Mouse (Mus musculus): ENCODE data around the gene Rgs3. TPM values are rescaled to one million over a fixed set of nuclear protein-coding genes. Genes with fewer than 3 reads are reported as not detected.
A peak's percentile ranks its signal among the peaks of the same experiment; 100 is the strongest.

Rgs3 gene
- polyA plus RNA-seq, 1 experiment from 2014 or later, result 31.3 TPM

DNA sequence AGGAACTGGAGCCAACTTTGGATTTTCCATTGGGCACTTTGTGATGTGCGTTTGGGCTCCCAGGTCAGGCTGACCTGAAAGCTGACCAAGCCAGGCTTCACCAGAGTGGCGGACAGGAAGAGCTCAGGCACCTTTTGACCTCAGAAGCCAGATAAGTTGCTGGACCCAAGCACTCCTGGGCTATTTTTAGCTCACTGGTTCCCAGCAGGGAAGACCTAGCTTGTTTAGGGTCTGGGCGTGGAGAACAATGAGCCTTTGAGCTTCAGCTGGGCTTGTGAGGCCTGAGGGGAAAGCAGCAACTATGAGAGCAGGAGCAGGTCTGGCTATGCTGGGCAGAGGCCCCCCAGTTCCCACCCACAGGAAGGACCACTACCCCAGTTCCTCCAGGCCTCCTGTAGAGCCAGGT is 162.4 kb downstream of the Rgs3 start:
- DNase-seq (ENCODE audit: low spot score), result no peak
- H3K36me3 ChIP-seq (ENCODE audit: control insufficient read depth, insufficient read depth, low read length), result no peaks in the 10 kb centered on the region
- peak overlapping the region; percentile 11; the same call in 1 of the 2 replicates for H3K27ac ChIP-seq (ENCODE audit: low read depth, low read length)
- H3K4me2 ChIP-seq (replicated peaks; ENCODE audit: low read depth, low read length), result no peak overlapping the region
- H3K4me1 ChIP-seq (replicated peaks; ENCODE audit: control insufficient read depth, insufficient read depth, low read length), result no peaks in the 10 kb centered on the region
- no peak overlapping the region for H3K4me3 ChIP-seq (ENCODE audit: low read depth, low read length)
- WGBS, result 23% methylated on average over 3 of the region's 3 CpGs
- ATAC-seq (ENCODE audit: low FRiP score), result no peak
- H3K9me3 ChIP-seq (ENCODE audit: control insufficient read depth, low read length), result no peaks in the 10 kb centered on the region
- H3K27me3 ChIP-seq (ENCODE audit: control insufficient read depth, insufficient read depth, low read length), result no peaks in the 10 kb centered on the region
- no peak overlapping the region for H3K9ac ChIP-seq (ENCODE audit: low read depth, low read length)

DNA sequence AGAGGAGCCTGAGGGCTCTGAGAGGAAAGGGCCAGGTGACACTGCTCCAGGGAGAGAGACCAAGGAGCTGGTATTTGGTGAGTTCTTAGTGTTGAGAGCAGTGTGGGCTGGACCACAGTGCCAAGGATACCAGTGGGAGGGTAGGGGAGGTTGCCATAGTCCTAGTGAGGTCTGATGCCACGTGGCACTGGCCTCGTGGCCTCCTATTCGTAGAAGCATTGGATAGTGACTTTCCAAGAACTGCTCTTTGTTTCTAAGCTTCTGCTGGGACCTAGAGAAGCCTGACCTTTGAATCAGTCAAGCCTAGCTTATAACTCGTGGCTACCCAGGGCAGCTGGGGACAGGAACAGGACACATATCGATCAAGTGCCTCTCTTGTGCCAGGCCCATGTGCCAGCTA is 164.1 kb downstream of the Rgs3 start:
- Histone ChIP-seq H3K9me3 (ENCODE audit: control insufficient read depth, low read length) (no peaks in the 10 kb centered on the region), H3K4me2 (replicated peaks; ENCODE audit: low read depth, low read length) (no peak overlapping the region), H3K4me3 (ENCODE audit: low read depth, low read length) (no peak overlapping the region), H3K27me3 (ENCODE audit: control insufficient read depth, insufficient read depth, low read length) (no peaks in the 10 kb centered on the region), H3K9ac (ENCODE audit: low read depth, low read length) (no peak overlapping the region), H3K36me3 (ENCODE audit: control insufficient read depth, insufficient read depth, low read length) (no peaks in the 10 kb centered on the region), H3K4me1 (replicated peaks; ENCODE audit: control insufficient read depth, insufficient read depth, low read length) (no peaks in the 10 kb centered on the region), H3K27ac (ENCODE audit: low read depth, low read length) (no peak overlapping the region)
- ATAC-seq (ENCODE audit: low FRiP score) (no peak), DNase-seq (ENCODE audit: low spot score) (no peak)
- WGBS, result 87% methylated on average over 5 of the region's 5 CpGs

DNA sequence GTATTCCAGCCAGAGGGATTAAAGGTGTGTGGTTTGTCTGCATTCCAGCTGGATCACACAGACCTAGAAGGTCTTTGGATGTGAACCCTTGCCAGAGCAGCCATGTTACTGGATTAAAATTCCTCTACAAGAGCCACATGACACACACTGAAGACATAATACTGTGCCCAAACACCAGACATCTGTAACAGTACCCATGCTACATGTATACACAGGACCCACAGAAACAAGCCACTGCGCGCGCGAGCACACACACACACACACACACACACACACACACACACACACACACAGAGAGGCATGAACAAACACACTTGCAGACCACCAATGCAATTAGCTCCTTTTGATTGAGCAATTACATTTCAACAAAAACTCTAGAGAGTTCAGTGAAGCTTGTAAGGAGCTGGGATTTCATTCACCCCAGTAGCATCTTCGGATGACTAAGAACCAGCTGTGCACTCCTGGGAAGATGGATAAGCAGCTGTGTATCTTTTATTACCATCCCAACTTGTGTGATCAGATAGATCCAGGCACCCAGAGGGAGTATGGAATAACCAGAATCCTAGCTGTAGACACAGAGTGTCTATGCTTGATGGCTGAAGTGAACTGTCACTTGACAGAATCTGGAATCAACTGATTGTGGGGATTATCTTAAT is 166.8 kb downstream of the Rgs3 start:
- ATAC-seq (ENCODE audit: low FRiP score) (no peak), DNase-seq (ENCODE audit: low spot score) (no peak)
- no peaks in the 10 kb centered on the region for H3K9me3 ChIP-seq (ENCODE audit: control insufficient read depth, low read length)
- H3K4me2 ChIP-seq (replicated peaks; ENCODE audit: low read depth, low read length), result no peak overlapping the region
- H3K36me3 ChIP-seq (ENCODE audit: control insufficient read depth, insufficient read depth, low read length), result no peaks in the 10 kb centered on the region
- no peak overlapping the region for H3K9ac ChIP-seq (ENCODE audit: low read depth, low read length)
- no peak overlapping the region for H3K27ac ChIP-seq (ENCODE audit: low read depth, low read length)
- no peak overlapping the region for H3K4me3 ChIP-seq (ENCODE audit: low read depth, low read length)
- WGBS, result 94% methylated on average over 5 of the region's 5 CpGs
- H3K4me1 ChIP-seq (replicated peaks; ENCODE audit: control insufficient read depth, insufficient read depth, low read length), result no peaks in the 10 kb centered on the region
- no peaks in the 10 kb centered on the region for H3K27me3 ChIP-seq (ENCODE audit: control insufficient read depth, insufficient read depth, low read length)

DNA sequence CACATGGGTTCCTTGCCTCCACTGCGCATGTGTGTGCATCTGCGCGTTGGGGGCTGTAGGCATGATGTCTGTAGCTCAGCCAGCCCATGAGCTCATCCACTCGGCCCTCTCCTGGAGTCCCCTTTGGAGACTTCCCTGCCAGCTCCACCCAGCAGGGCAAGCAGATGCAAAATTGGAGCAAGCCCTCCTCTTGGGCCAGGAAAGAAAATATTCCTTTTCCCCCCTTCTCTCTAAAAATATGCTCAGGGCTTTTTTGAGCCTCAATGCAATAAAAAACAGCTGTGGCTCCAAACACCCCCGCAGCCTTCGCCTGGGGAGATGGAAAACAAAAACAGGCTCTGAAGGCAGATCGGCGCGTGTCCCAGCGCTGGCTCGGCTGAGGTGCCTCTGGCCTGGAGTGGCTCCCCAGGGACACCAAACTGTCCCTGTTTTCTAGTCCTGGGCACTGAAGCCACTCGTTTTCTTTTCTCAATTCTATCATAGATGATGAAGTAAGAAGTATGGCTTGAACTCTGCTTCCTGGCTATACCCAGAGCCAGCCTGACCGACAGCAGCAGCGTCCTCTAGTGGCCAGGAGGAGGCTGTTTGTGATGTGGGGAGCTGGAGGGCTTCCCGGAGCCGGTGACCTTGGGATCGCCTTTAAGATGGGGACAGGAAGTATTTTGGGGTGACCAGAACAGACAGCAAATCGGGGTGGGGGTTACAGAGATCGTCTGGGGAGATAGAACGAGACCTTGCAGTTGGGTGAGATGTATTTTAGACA is 168.1 kb downstream of the Rgs3 start:
- Histone ChIP-seq H3K27ac (ENCODE audit: low read depth, low read length) (no peak overlapping the region), H3K9ac (ENCODE audit: low read depth, low read length) (no peak overlapping the region), H3K4me1 (replicated peaks; ENCODE audit: control insufficient read depth, insufficient read depth, low read length) (no peaks in the 10 kb centered on the region), H3K4me2 (replicated peaks; ENCODE audit: low read depth, low read length) (no peak overlapping the region), H3K27me3 (ENCODE audit: control insufficient read depth, insufficient read depth, low read length) (no peaks in the 10 kb centered on the region), H3K9me3 (ENCODE audit: control insufficient read depth, low read length) (no peaks in the 10 kb centered on the region), H3K4me3 (ENCODE audit: low read depth, low read length) (no peak overlapping the region), H3K36me3 (ENCODE audit: control insufficient read depth, insufficient read depth, low read length) (no peaks in the 10 kb centered on the region)
- DNase-seq (ENCODE audit: low spot score) (no peak), ATAC-seq (ENCODE audit: low FRiP score) (no peak)
- 69% methylated on average over 20 of the region's 20 CpGs for WGBS

DNA sequence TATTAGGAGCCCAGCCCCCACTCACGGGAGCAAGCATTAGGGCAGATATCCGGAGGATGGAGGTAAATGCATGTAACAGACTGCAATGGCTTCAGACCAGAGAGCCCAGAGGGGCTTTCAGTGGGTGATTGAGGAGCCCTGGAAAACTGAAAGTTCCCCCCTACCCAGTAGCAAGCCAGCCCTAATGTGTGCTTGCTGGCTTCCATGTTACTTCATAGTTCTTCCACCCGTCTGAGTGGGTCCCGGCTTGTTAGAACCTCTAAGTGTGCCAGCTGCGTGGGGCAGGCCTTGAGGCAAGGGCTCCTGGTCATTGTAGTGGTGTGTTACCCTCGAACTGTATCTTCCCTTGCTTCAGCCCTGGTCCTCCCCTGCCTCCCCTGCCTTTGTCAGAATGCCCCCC is 168.8 kb downstream of the Rgs3 start:
- DNase-seq (ENCODE audit: low spot score), result no peak
- Histone ChIP-seq H3K4me2 (replicated peaks; ENCODE audit: low read depth, low read length) (no peak overlapping the region), H3K9ac (ENCODE audit: low read depth, low read length) (no peak overlapping the region), H3K36me3 (ENCODE audit: control insufficient read depth, insufficient read depth, low read length) (no peaks in the 10 kb centered on the region), H3K4me3 (ENCODE audit: low read depth, low read length) (no peak overlapping the region), H3K4me1 (replicated peaks; ENCODE audit: control insufficient read depth, insufficient read depth, low read length) (no peaks in the 10 kb centered on the region), H3K27ac (ENCODE audit: low read depth, low read length) (no peak overlapping the region), H3K9me3 (ENCODE audit: control insufficient read depth, low read length) (no peaks in the 10 kb centered on the region), H3K27me3 (ENCODE audit: control insufficient read depth, insufficient read depth, low read length) (no peaks in the 10 kb centered on the region)
- ATAC-seq (ENCODE audit: low FRiP score), result no peak
- 86% methylated on average over 6 of the region's 6 CpGs for WGBS

DNA sequence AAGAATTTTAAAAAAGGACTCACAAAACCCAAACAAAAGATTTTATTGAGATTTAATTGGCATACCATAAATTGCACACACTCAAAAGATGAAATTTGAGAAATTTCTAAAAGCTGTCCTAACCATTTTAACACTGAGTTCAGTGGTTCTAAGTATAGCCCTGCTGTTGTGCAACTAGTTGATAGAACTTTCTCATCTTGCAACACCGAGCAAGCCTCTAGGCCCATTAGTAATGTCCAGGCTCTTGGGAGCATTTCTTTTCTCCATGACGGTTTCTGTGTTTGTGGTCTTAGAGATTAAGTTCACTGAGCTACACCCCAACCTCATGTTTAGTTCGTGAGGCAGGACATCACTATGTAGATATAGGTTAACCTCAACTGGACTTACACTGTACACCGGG is 169.5 kb downstream of the Rgs3 start:
- WGBS, result 90% methylated on average over 4 of the region's 4 CpGs
- ATAC-seq (ENCODE audit: low FRiP score), result no peak
- H3K4me1 ChIP-seq (replicated peaks; ENCODE audit: control insufficient read depth, insufficient read depth, low read length), result no peaks in the 10 kb centered on the region

DNA sequence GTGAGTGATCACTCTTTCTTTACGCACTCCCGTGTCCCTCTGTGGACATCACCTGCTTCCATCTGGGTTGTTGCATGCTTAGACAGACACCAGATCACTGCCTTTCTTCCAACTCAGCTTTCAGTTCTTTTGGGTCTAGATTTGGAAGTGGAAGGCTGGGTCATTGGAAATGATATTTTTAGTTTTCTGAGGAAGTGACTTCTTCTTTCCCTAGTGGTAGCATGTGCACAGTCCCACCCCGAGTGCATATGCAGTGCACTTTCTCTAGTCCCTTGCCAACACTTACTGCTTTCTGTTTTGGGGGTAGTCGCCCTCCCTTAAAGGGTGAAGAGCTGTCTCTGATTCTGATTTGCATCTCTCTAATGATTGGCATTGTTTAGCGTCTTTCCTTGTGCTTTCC is 170.3 kb downstream of the Rgs3 start:
- no peak for DNase-seq (ENCODE audit: low spot score)
- Histone ChIP-seq H3K4me3 (ENCODE audit: low read depth, low read length) (no peak overlapping the region), H3K9me3 (ENCODE audit: control insufficient read depth, low read length) (no peaks in the 10 kb centered on the region), H3K27me3 (ENCODE audit: control insufficient read depth, insufficient read depth, low read length) (no peaks in the 10 kb centered on the region), H3K4me1 (replicated peaks; ENCODE audit: control insufficient read depth, insufficient read depth, low read length) (no peaks in the 10 kb centered on the region), H3K27ac (ENCODE audit: low read depth, low read length) (no peak overlapping the region), H3K9ac (ENCODE audit: low read depth, low read length) (no peak overlapping the region), H3K4me2 (replicated peaks; ENCODE audit: low read depth, low read length) (no peak overlapping the region), H3K36me3 (ENCODE audit: control insufficient read depth, insufficient read depth, low read length) (no peaks in the 10 kb centered on the region)
- 81% methylated on average over 5 of the region's 5 CpGs for WGBS
- ATAC-seq (ENCODE audit: low FRiP score), result no peak

More for the DNA sequence above, 169.5 kb downstream of the Rgs3 start:
- Histone ChIP-seq H3K4me3 (ENCODE audit: low read depth, low read length) (no peak overlapping the region), H3K36me3 (ENCODE audit: control insufficient read depth, insufficient read depth, low read length) (no peaks in the 10 kb centered on the region), H3K9me3 (ENCODE audit: control insufficient read depth, low read length) (no peaks in the 10 kb centered on the region), H3K9ac (ENCODE audit: low read depth, low read length) (no peak overlapping the region), H3K4me2 (replicated peaks; ENCODE audit: low read depth, low read length) (no peak overlapping the region), H3K27ac (ENCODE audit: low read depth, low read length) (no peak overlapping the region), H3K27me3 (ENCODE audit: control insufficient read depth, insufficient read depth, low read length) (no peaks in the 10 kb centered on the region)
- no peak for DNase-seq (ENCODE audit: low spot score)

DNA sequence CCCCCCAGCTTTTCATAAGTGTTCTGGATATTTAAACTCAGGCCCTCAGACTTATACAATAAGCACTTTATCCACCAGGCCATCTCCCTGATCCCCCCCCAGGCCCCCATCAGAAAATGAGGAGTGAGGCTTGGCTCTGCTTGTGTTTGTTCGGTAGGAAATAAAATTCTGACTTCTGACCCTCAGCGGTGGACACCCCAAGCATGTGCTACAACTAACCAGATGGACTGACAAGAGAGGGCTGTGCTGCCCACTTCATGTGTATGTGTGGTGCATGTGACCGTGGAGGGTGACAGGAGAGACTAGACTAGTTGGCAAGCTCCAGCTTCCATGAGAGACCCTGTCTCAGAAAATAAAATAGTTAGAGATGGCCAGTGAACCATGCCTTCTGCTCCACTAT is 171.2 kb downstream of the Rgs3 start:
- H3K9ac ChIP-seq (ENCODE audit: low read depth, low read length), result no peak overlapping the region
- H3K4me1 ChIP-seq (replicated peaks; ENCODE audit: control insufficient read depth, insufficient read depth, low read length), result no peaks in the 10 kb centered on the region
- no peak overlapping the region for H3K4me3 ChIP-seq (ENCODE audit: low read depth, low read length)
- DNase-seq (ENCODE audit: low spot score) (no peak), ATAC-seq (ENCODE audit: low FRiP score) (no peak)
- no peak overlapping the region for H3K4me2 ChIP-seq (replicated peaks; ENCODE audit: low read depth, low read length)
- H3K27ac ChIP-seq (ENCODE audit: low read depth, low read length), result no peak overlapping the region
- H3K27me3 ChIP-seq (ENCODE audit: control insufficient read depth, insufficient read depth, low read length), result no peaks in the 10 kb centered on the region
- H3K36me3 ChIP-seq (ENCODE audit: control insufficient read depth, insufficient read depth, low read length), result no peaks in the 10 kb centered on the region
- no peaks in the 10 kb centered on the region for H3K9me3 ChIP-seq (ENCODE audit: control insufficient read depth, low read length)
- 89% methylated on average over 3 of the region's 3 CpGs for WGBS

DNA sequence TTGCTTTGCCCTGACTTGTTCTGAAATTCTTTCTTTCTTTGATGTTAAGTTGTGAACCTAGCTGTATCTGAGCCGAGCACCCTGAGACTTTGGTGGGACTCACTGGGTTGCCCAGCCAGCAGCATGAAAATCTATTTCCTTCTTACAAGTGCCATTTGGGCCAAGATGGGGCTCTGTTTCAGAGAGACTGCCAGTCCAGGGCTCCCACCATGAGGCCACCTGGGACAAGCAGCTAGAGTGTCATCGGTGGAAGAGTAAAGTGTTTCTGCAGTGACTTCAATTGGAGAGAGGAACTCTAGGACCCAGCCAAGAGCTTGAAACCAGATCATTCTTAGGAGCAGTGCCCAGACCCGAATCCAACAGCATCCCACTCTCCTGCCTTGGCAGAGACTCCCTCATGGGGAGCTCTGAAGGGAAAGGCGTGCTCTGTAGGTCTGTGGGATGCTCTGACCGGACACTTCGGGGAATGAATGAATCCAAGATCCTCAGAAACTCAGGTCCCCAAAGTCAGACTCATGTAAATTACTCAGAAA is 171.9 kb downstream of the Rgs3 start:
- DNase-seq (ENCODE audit: low spot score), result no peak
- WGBS, result 88% methylated on average over 6 of the region's 6 CpGs

More for the DNA sequence above, 171.9 kb downstream of the Rgs3 start:
- no peak overlapping the region for H3K4me2 ChIP-seq (replicated peaks; ENCODE audit: low read depth, low read length)
- ATAC-seq (ENCODE audit: low FRiP score), result no peak
- H3K36me3 ChIP-seq (ENCODE audit: control insufficient read depth, insufficient read depth, low read length), result no peaks in the 10 kb centered on the region
- peaks cover 2% of the 10 kb centered on the region; the same call in 1 of the 2 replicates for H3K4me1 ChIP-seq (replicated peaks; ENCODE audit: control insufficient read depth, insufficient read depth, low read length)
- no peak overlapping the region for H3K9ac ChIP-seq (ENCODE audit: low read depth, low read length)
- H3K9me3 ChIP-seq (ENCODE audit: control insufficient read depth, low read length), result no peaks in the 10 kb centered on the region
- H3K27ac ChIP-seq (ENCODE audit: low read depth, low read length), result no peak overlapping the region
- H3K27me3 ChIP-seq (ENCODE audit: control insufficient read depth, insufficient read depth, low read length), result no peaks in the 10 kb centered on the region
- H3K4me3 ChIP-seq (ENCODE audit: low read depth, low read length), result no peak overlapping the region
